Mouse (Mus musculus) heart, adult 18-20 months (tissue): ENCODE measurements at regions not wholly inside any gene's neighbourhood (a gene's known extent, or its start where the extent isn't known, plus 50 kb on each side); places are given as distances from the start of the nearest gene placed in this dataset.
A peak's percentile ranks its signal among the peaks of the same experiment; 100 is the strongest.

Source experiments
- DNase-seq, 2 experiments: peaks; one replicate each; pipeline ENCODE4 v3.0.0; 2021 to 2022; ENCODE audit warnings: mixed read lengths in 1 of 2

DNA sequence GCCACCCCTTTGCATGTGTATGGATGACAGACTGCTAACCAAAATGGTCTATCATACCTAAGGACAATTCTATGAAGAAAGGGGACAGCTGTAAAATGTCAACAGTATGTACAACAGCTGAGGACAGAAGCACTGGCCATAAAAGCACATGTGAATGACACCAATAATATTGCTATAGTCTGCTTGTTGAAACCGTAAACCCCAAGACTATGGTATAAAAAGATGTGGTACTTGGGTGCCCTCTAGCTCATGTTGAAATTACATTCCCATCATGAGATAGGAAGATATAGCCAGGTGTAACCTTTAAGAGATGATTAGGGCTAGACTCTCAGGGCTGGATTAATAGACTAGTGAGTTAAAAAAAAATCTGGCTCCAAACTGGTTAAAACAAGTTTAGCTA is 361.6 kb upstream of the Sptlc3 start:
- no peak for DNase-seq

- no peak for DNase-seq
Observed at GRCm38 (mm10) chr2:139147004-139147403, 346.7 kb upstream of the Sptlc3 start.

- DNase-seq = no peak
Observed at GRCm38 (mm10) chr2:139179641-139180040, 314.1 kb upstream of the Sptlc3 start.

GRCm38 (mm10) chr2:139198281-139198680 is 295.4 kb upstream of the Sptlc3 start:
- no peak for DNase-seq

DNA sequence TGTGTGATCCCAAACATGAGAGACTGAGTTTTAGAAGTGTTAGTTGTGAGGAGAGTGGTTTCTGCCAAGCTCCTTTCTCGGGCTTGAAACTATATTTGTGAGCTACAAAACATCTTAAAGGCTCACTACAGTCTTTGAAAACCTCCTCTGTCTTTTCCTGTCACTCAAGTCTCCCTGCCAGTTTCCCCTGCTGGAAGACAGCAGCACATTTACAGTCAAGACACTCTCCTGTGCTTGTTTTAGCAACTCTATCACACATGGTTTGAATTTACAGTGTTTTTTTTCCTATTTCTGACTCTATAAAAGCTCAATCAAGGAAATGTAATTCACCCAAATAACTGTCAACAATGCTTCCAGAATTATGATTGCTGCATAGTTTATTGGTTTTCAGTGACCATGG is 286.1 kb upstream of the Sptlc3 start:
- DNase-seq = no peak

DNA sequence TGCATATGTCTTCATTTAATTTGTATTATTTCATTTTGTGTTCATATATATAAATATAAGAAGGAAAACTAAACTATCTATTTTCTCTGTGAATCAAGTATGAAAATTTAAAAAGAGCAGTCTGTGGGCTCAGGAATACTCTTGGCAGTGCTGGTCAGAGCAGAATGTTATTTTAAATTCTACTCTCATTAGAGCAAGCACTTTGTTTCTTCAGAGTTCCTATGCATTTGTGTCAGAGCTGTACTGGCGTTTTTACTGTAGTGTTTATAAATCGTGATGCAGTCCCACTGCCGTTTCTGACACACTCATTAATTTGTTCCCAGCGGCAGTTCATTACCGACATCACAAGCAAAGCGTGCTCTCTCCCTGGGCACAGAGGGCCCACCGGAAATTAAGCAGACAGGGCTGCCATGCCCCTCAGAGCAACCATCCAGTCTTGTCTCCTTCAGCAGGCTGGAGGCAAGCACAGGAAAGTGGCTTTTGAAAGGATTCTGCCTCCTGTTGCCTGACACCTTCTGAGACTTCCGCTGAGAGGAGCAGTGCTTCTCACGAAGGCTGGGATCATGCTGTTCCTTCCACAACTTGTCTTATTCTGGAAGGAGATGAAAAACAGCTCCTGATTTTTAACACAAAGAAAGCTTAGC is 272.8 kb upstream of the Sptlc3 start:
- no peak for DNase-seq

- DNase-seq = no peak
Observed at GRCm38 (mm10) chr2:139230453-139230852, 263.3 kb upstream of the Sptlc3 start.

DNA sequence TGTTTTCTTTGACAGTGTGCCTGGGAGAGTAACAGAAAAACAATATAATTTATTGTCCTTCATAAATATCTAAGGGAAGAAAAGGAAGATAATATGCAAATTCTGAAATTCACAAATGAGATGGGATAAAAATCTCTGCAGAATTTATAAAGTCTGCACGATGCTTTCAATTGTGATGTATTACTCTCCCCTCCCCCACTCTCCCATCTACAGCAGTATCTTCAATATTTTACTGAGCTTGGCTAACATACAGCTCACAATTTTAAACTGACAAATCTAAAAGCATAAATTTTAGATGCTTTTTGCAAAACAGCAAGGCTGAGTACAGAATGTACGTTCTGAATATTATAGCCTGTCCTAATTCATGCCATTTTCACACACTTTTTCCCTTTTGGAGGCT is 243.6 kb upstream of the Sptlc3 start:
- DNase-seq = no peak

DNA sequence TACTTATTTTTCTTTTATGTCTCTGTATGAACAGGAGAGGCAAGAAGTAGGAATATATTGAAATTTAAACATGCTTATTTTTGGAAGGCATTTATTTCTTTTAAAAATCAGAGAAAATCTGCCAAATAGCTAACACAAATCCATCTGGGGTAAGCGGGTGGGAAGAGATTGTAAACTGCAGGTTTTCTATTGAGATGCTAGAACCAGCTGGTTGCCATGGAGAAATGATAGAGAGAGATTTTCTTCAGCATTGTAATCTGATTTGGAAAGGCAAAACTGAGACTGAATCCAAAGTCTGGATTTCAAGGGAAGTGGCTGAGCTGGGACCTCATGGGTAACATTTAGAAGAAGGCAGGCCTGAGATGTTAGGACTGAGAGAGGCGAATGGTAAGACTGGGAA is 226.6 kb upstream of the Sptlc3 start:
- DNase-seq = no peak

- DNase-seq = no peak
Observed at GRCm38 (mm10) chr2:139276581-139276980, 217.1 kb upstream of the Sptlc3 start.

- no peak for DNase-seq
Observed at GRCm38 (mm10) chr2:139277571-139277970, 216.1 kb upstream of the Sptlc3 start.

DNA sequence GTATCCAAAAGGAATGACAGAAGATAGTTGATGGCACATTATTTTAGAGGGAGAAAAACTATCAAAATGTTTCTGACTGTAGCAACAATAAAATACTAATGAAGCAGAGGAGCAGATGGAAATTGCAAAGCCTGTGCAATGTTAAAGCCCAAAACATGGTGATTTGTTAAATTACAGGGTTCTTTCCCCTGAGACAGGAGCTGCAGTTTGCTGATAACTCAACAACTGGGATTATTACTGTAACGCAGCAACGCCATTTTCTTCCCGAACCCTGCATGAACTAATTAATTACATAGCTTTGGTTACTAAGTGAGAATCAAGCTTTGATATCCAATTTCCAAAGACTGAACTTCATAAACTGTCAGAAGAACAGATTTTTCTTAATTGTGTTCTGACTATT is 212.7 kb upstream of the Sptlc3 start:
- no peak for DNase-seq

- DNase-seq = no peak
Observed at GRCm38 (mm10) chr2:139284315-139284714, 209.4 kb upstream of the Sptlc3 start.

DNA sequence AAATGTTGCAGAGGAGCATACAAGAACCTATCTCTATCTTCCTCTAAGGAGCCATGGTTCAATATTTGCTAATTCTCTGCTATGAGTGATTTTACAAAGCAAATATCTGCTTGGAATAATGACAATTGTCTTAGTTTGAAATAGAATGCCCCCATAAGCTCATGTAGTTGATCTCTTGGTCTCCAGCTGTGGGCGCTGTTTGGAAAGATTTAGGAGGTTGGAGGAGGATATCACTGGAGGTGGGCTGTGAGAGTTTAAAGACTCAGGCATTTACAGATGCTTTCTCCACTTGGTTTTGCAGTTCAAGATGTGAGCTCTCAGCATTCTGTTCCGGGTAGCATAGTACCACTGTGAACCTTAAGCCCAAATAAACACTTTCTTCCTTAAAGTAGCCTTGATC is 207.3 kb upstream of the Sptlc3 start:
- DNase-seq = no peak

DNA sequence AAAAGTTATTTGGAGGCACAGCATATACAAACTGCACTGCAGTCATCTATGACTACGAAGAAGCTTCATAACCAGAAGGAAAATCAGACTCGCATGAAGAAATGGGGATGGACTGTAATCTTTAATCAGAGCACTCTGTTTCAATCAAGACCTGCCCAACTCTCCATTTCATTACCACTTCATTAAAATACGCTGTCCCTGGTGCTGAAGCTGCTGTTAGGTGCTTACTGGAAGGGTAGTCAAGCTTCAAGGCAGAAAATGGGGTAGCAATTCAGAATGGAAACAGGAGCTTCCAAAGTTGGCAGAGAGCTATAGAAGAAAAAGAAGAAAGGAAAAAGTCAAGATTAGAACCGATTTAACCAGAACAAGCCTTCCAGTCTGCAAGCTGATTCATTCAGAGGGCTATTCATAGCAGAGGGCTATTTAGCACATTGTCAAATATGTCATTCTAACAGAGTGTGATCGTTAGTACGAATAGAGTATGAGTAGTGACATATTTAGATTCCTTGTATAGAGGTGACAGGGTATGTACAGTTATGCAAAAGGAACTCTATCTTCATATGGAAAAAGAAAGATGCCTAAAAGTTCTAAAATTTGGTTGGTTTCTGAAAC is 195.1 kb upstream of the Sptlc3 start:
- DNase-seq = peak in 1 of 2 experiments; percentile 2

DNA sequence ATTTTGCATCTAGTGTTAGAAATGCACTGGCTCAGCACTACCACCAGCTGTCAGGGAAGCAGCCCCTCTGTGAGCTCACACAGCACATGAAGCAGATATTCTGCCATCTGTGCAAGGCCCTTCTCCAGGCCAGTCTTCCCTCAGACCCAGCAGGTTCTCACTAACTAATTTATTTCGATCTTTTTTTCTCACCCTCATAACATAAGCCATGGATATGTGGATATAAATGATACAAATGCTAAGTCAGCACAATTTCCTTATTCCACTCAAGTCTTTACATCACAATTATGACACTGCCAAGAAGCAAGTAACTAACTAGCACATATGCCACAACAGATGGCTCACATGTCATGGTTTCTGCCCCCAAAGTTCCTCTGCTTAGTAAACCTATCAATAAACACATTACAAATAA is 182.3 kb upstream of the Sptlc3 start:
- no peak for DNase-seq

GRCm38 (mm10) chr2:139312053-139312452 is 181.7 kb upstream of the Sptlc3 start:
- DNase-seq = no peak

GRCm38 (mm10) chr2:139322509-139322908 is 171.2 kb upstream of the Sptlc3 start:
- no peak for DNase-seq

DNA sequence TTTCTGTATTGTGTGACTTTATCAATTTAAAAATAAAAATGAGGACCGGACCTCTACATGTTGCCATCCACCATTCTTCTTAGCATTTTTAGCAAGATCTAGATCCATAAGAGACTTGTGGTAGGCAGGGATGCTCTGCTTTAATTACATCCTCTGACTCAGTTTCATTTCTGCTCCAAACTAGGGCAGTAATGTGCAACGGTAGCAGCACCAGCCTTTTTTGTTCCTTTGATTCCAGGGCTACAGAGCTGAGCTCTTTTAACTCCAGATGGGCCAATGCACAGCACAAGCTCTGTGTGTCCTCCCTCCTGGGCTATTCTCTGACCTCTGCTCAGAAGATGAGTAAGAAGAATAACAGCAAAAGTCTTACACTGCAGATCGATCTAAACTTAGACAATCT is 168.2 kb upstream of the Sptlc3 start:
- no peak for DNase-seq

DNA sequence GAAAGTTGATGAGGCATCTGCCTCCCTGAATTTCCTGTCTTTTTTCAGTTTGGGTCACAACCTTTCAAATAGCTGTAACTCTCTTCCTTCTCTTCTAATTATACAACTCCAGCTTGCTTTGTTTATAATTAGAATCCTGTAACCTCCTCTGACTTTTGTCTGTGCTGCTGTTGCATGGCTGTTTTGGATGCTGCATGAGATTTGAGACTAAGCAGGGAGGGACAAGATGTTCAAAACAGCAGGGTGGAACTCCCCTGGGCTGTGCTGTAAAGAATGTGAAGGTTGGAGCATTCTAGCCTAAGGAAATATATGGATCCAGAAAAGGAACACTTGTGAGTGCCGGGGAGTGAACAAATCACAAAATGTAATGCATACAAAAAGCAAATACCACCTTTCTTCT is 159.0 kb upstream of the Sptlc3 start:
- DNase-seq = no peak

DNA sequence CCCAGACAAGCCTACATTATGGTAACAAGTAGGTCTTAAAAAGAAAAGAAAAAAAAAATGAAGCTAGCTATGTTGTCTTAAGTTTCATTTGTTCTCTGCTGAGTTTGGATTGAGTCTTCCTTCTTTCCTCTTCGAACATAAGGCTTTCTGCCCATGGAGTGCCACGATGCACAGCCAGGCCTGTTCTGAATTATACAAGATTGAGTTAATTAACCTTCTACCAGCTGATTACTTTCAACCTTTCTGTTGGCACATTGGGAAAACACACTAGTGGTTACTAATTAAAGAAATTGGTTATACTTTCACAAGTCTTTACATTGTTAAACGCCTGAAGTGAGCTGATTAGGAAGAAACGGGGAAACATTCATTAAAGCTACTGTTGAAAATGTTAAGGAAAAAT is 155.5 kb upstream of the Sptlc3 start:
- no peak for DNase-seq

DNA sequence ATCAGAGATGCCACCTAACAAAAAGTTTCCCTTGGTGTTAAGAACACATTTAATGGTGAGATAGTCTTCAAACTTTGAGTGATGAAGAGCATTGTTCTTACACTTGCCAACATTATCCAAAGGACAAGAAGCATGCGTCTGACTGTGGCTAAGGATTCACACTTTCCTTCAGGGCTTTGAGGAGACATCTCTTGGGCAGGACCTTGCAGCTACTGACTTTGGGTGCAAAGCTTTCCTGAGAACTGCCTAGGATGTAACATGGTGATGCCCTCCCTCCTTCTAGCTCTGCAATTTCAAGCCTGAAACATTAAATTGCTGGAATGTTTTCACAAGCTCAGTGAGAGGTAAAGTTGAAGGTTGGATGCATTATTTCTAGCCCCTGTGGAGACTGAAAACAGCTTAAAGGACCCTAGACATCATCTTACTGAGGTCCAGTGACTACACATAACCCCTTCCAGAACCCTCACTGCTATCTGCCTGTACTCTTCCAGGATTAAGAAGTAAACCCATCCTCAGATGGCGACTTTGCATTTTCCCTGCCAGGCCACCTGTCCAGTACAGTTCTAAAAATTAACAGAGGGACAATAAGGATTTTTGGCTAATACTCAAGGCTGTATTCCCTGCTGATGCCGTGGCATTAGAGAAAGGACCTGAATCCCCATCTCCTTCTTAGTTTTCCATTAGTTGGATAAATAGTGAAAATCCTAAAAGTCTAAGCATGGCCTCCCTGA is 137.3 kb upstream of the Sptlc3 start:
- no peak for DNase-seq

DNA sequence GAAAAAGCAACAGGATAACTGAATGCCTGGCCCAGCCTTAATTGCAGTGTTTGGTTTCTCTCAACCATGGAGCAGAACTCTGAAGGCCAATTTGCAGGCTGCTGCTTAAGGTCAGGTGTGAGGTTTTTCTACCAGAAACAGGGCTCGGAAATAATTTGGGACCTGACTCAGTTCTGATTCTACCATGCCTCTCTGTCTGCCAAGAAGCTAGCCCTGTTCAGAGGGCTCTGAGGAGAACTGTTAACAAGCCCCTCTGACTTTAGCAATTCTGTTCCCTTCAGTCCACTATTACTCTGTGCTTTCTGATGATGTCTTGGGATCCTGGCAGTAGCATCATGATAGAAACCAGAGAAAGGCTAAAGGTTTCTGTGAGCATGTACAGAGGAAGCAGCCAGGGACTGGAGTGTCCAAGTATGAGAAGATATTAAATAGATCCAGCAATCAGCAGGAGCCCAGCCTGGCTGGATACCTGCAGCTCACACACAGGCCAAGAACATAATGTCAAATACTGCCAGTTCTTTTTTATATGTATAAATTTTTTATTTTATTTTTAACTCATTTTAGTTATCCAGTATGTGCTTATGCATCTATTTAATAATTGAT is 131.4 kb upstream of the Sptlc3 start:
- no peak for DNase-seq
